Mouse (Mus musculus): ENCODE data around the gene Wdr24.

Gene Wdr24

GRCm38 (mm10) chr17:25876347-25876915 lies 53.0 kb downstream of the Wdr24 start:
- DNase-seq (ENCODE audit: low spot score in 2 of 2): no peak

- DNase-seq (ENCODE audit: low spot score in 2 of 2): no peak
Observed at GRCm38 (mm10) chr17:25877025-25877424, 53.6 kb downstream of the Wdr24 start.

DNA sequence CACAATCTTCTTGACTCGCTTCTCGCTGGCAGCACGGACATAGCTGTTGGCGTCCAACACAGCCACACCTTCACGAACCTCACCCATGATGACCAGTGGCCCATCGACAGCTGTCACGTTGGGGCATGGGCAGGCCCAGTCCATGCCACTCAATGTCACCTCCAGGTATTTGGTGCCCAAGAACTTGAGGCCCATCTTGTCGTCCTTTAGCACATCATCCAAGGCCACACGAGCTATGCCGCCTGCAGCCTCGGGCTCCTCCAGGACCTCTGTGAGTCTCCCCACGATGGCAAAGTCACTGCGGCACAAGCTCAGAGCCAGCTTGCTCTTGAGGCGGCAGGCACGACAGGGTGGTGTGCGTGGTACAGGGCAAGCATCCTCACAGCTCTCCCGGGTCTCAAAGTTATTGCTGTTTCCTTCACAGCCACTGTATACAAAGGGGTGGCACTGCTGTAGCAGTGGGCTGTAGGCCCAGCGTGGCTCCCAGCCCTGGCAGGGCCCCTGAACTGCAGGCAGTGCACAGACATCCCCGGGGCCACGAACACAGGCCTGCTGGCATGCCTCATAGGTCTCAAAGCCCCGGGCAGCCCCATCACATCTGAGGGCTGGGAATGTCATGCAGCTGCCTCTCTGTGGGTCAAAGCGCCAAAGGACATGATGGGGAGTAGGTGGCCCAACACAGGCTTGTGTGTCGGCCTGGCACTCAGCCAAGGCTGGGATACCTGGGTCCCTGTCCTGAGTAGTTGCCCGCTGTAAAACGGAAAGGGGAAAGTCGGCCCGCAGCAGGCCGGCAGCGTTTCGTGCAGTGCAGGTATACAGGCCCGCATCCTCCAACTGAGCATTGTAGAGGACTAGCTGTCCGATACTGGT lies 54.5 kb downstream of the Wdr24 start:
- DNase-seq (ENCODE audit: low spot score in 2 of 2): no peak

All from spleen, postnatal 4 days (tissue).